Mouse (Mus musculus): ENCODE data around the gene AC129217.1. TPM values are rescaled to one million over a fixed set of nuclear protein-coding genes. Genes with fewer than 3 reads are reported as not detected.

The AC129217.1 gene
- polyA plus RNA-seq, 1 experiment from 2014 or later: not detected

GRCm38 (mm10) chr19:8870838-8871237 lies 41.3 kb downstream of the AC129217.1 start:
- peak overlapping the region; percentile 60 for H3K9ac ChIP-seq (ENCODE audit: low read length)
- peak overlapping the region; percentile 96 for H3K4me3 ChIP-seq (ENCODE audit: low read depth, low read length)
- H3K4me2 ChIP-seq (ENCODE audit: low read depth, low read length, severe bottlenecking): peak overlapping the region; percentile 88
- peaks cover 7% of the 10 kb centered on the region; the same call in 1 of the 2 replicates for H3K4me1 ChIP-seq (replicated peaks; ENCODE audit: control insufficient read depth, insufficient read depth, low read length)
- ATAC-seq (replicated peaks; ENCODE audit: low FRiP score) (peak; percentile 25; the same call in 1 of the 2 replicates), DNase-seq (ENCODE audit: low spot score) (no peak)
- peaks cover 4% of the 10 kb centered on the region; the same call in 1 of the 2 replicates for H3K36me3 ChIP-seq (ENCODE audit: control insufficient read depth, insufficient read depth, low read length)
- no peaks in the 10 kb centered on the region for H3K9me3 ChIP-seq (ENCODE audit: control insufficient read depth, low read length)
- H3K27me3 ChIP-seq (ENCODE audit: control insufficient read depth, insufficient read depth, low read length): no peaks in the 10 kb centered on the region
- H3K27ac ChIP-seq (ENCODE audit: low read depth, low read length): no peak overlapping the region; the same call in 1 of the 2 replicates
- 67% methylated on average over 9 of the region's 9 CpGs for WGBS

GRCm38 (mm10) chr19:8871267-8872186 lies 42.0 kb downstream of the AC129217.1 start, which contains the start of gene Ubxn1:
Gene Ubxn1 (plus strand): TSS chr19:8871496.
- H3K27ac ChIP-seq (ENCODE audit: low read depth, low read length): peak within 1 kb of the TSS; percentile 63
- DNase-seq (ENCODE audit: low spot score) (peak; percentile 95), ATAC-seq (replicated peaks; ENCODE audit: low FRiP score) (peak; percentile 99)
- H3K4me2 ChIP-seq (ENCODE audit: low read depth, low read length, severe bottlenecking): peak within 1 kb of the TSS; percentile 88
- H3K9ac ChIP-seq (ENCODE audit: low read length): peak within 1 kb of the TSS; percentile 96
- H3K36me3 ChIP-seq (ENCODE audit: control insufficient read depth, insufficient read depth, low read length): peaks cover 4% of the 10 kb centered on the region; the same call in 1 of the 2 replicates
- H3K4me1 ChIP-seq (replicated peaks; ENCODE audit: control insufficient read depth, insufficient read depth, low read length): peaks cover 7% of the 10 kb centered on the region; the same call in 1 of the 2 replicates
- H3K4me3 ChIP-seq (ENCODE audit: low read depth, low read length): peak within 1 kb of the TSS; percentile 96
- 1% methylated on average over 52 of the region's 59 CpGs for WGBS
- H3K27me3 ChIP-seq (ENCODE audit: control insufficient read depth, insufficient read depth, low read length): no peaks in the 10 kb centered on the region
- no peaks in the 10 kb centered on the region for H3K9me3 ChIP-seq (ENCODE audit: control insufficient read depth, low read length)

- no peaks in the 10 kb centered on the region for H3K9me3 ChIP-seq (ENCODE audit: control insufficient read depth, low read length)
- DNase-seq (ENCODE audit: low spot score): no peak
- peak overlapping the region; percentile 63; the same call in 1 of the 2 replicates for H3K27ac ChIP-seq (ENCODE audit: low read depth, low read length)
- H3K4me2 ChIP-seq (ENCODE audit: low read depth, low read length, severe bottlenecking): peak overlapping the region; percentile 88
- H3K4me1 ChIP-seq (replicated peaks; ENCODE audit: control insufficient read depth, insufficient read depth, low read length): peaks cover 7% of the 10 kb centered on the region; the same call in 1 of the 2 replicates
- peak overlapping the region; percentile 96 for H3K9ac ChIP-seq (ENCODE audit: low read length)
- ATAC-seq (replicated peaks; ENCODE audit: low FRiP score): no peak
- peaks cover 4% of the 10 kb centered on the region; the same call in 1 of the 2 replicates for H3K36me3 ChIP-seq (ENCODE audit: control insufficient read depth, insufficient read depth, low read length)
- no peaks in the 10 kb centered on the region for H3K27me3 ChIP-seq (ENCODE audit: control insufficient read depth, insufficient read depth, low read length)
- H3K4me3 ChIP-seq (ENCODE audit: low read depth, low read length): peak overlapping the region; percentile 96
- 78% methylated on average over 10 of the region's 10 CpGs for WGBS
Observed at GRCm38 (mm10) chr19:8872266-8872840, 42.8 kb downstream of the AC129217.1 start.

GRCm38 (mm10) chr19:8875031-8875430 lies 45.5 kb downstream of the AC129217.1 start:
- no peak overlapping the region for H3K4me3 ChIP-seq (ENCODE audit: low read depth, low read length)
- H3K27ac ChIP-seq (ENCODE audit: low read depth, low read length): no peak overlapping the region
- DNase-seq (ENCODE audit: low spot score): no peak
- peaks cover 4% of the 10 kb centered on the region; the same call in 1 of the 2 replicates for H3K36me3 ChIP-seq (ENCODE audit: control insufficient read depth, insufficient read depth, low read length)
- H3K4me2 ChIP-seq (ENCODE audit: low read depth, low read length, severe bottlenecking): no peak overlapping the region
- H3K9ac ChIP-seq (ENCODE audit: low read length): no peak overlapping the region
- H3K27me3 ChIP-seq (ENCODE audit: control insufficient read depth, insufficient read depth, low read length): no peaks in the 10 kb centered on the region
- 93% methylated on average over 7 of the region's 7 CpGs for WGBS
- no peak for ATAC-seq (replicated peaks; ENCODE audit: low FRiP score)
- H3K4me1 ChIP-seq (replicated peaks; ENCODE audit: control insufficient read depth, insufficient read depth, low read length): peaks cover 7% of the 10 kb centered on the region; the same call in 1 of the 2 replicates
- H3K9me3 ChIP-seq (ENCODE audit: control insufficient read depth, low read length): no peaks in the 10 kb centered on the region

- DNase-seq (ENCODE audit: low spot score): peak; percentile 90
- under 1% methylated on average over 42 of the region's 42 CpGs for WGBS
- no peaks in the 10 kb centered on the region; the same call in 1 of the 2 replicates for H3K36me3 ChIP-seq (ENCODE audit: control insufficient read depth, insufficient read depth, low read length)
- peak within 1 kb of the TSS; percentile 91 for H3K9ac ChIP-seq (ENCODE audit: low read length)
- peak within 1 kb of the TSS; percentile 76 for H3K4me3 ChIP-seq (ENCODE audit: low read depth, low read length)
- peak within 1 kb of the TSS; percentile 50 for H3K27ac ChIP-seq (ENCODE audit: low read depth, low read length)
- H3K27me3 ChIP-seq (ENCODE audit: control insufficient read depth, insufficient read depth, low read length): no peaks in the 10 kb centered on the region
- peak; percentile 95 for ATAC-seq (replicated peaks; ENCODE audit: low FRiP score)
- H3K4me1 ChIP-seq (replicated peaks; ENCODE audit: control insufficient read depth, insufficient read depth, low read length): no peaks in the 10 kb centered on the region
- H3K4me2 ChIP-seq (ENCODE audit: low read depth, low read length, severe bottlenecking): peak within 1 kb of the TSS; percentile 87
- H3K9me3 ChIP-seq (ENCODE audit: control insufficient read depth, low read length): no peaks in the 10 kb centered on the region
Observed at GRCm38 (mm10) chr19:8880311-8881033, 50.9 kb downstream of the AC129217.1 start, which contains the start of gene Uqcc3. Gene Uqcc3 (minus strand): TSS chr19:8880923.

GRCm38 (mm10) chr19:8881034-8881392 lies 51.4 kb downstream of the AC129217.1 start:
- Histone ChIP-seq H3K4me2 (ENCODE audit: low read depth, low read length, severe bottlenecking) (peak overlapping the region; percentile 87), H3K4me3 (ENCODE audit: low read depth, low read length) (peak overlapping the region; percentile 76), H3K27me3 (ENCODE audit: control insufficient read depth, insufficient read depth, low read length) (no peaks in the 10 kb centered on the region), H3K27ac (ENCODE audit: low read depth, low read length) (no peak overlapping the region; the same call in 1 of the 2 replicates), H3K9ac (ENCODE audit: low read length) (peak overlapping the region; percentile 91), H3K4me1 (replicated peaks; ENCODE audit: control insufficient read depth, insufficient read depth, low read length) (no peaks in the 10 kb centered on the region), H3K9me3 (ENCODE audit: control insufficient read depth, low read length) (no peaks in the 10 kb centered on the region), H3K36me3 (ENCODE audit: control insufficient read depth, insufficient read depth, low read length) (no peaks in the 10 kb centered on the region; the same call in 1 of the 2 replicates)
- WGBS: 14% methylated on average over 3 of the region's 3 CpGs
- no peak for DNase-seq (ENCODE audit: low spot score)
- ATAC-seq (replicated peaks; ENCODE audit: low FRiP score): no peak

GRCm38 (mm10) chr19:8883616-8884015 lies 54.0 kb downstream of the AC129217.1 start, which contains the start of the genes Lbhd1 and Gm49403:
Gene Lbhd1 (plus strand): TSS chr19:8883732.
Gene Gm49403 (plus strand): TSS chr19:8883930.
- Histone ChIP-seq H3K4me1 (replicated peaks; ENCODE audit: control insufficient read depth, insufficient read depth, low read length) (no peaks in the 10 kb centered on the region; the same call in 1 of the 2 replicates), H3K27ac (ENCODE audit: low read depth, low read length) (no peak within 1 kb of the TSS), H3K9ac (ENCODE audit: low read length) (no peak within 1 kb of the TSS), H3K36me3 (ENCODE audit: control insufficient read depth, insufficient read depth, low read length) (no peaks in the 10 kb centered on the region), H3K4me2 (ENCODE audit: low read depth, low read length, severe bottlenecking) (no peak within 1 kb of the TSS), H3K9me3 (ENCODE audit: control insufficient read depth, low read length) (no peaks in the 10 kb centered on the region), H3K4me3 (ENCODE audit: low read depth, low read length) (no peak within 1 kb of the TSS), H3K27me3 (ENCODE audit: control insufficient read depth, insufficient read depth, low read length) (no peaks in the 10 kb centered on the region)
- DNase-seq (ENCODE audit: low spot score) (no peak), ATAC-seq (replicated peaks; ENCODE audit: low FRiP score) (no peak)
- 78% methylated on average over 3 of the region's 3 CpGs for WGBS

Measured in forebrain, embryonic 11.5 days (tissue).